Mouse (Mus musculus): ENCODE measurements around the gene Ccdc138. TPM values are rescaled to one million over a fixed set of nuclear protein-coding genes. Genes with fewer than 3 reads are reported as not detected.

The Ccdc138 gene
- total RNA-seq, 1 experiment, result 6.6 TPM

DNA sequence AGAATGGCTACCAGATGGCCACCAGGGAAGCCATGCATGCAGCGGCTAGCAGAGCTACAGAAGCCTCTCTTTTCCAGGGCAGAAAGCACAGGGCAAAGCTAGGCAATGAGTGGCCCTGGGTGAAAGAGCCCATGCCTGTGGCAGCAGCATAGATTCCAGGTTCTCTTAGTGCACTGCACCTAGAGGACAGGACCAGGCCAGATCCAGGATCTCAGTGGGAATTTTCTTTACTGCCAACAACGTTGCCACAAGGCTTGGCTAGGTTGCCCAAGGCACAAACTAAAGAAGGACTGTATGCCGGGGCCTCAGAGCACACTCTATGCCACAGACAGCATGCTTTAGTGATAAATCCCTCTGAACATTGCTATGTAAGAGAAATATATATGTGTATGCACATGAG, 108.6 kb downstream of the Ccdc138 start:
- no peak overlapping the region for H3K4me3 ChIP-seq (ENCODE audit: insufficient read depth in 1 of 2, low read depth in 1 of 2, low read length in 2 of 2, poor library complexity in 1 of 2, severe bottlenecking in 1 of 2)
- in situ Hi-C loops (cut with MboI; ENCODE audit: low sequenced_read_pairs in 2 of 2, unreplicated experiment in 2 of 2), result no loop called here
- DNase-seq (ENCODE audit: low read depth, low spot score), result no peak
- H3K9ac ChIP-seq (ENCODE audit: insufficient read depth, low read depth, low read length, poor library complexity, severe bottlenecking), result no peak overlapping the region
- no peak overlapping the region for H3K27ac ChIP-seq (ENCODE audit: insufficient read depth, low read depth, low read length, poor library complexity, severe bottlenecking)
- H3K9me3 ChIP-seq (ENCODE audit: control insufficient read depth, insufficient read depth, low read depth, low read length), result no peaks in the 10 kb centered on the region
- H3K36me3 ChIP-seq (ENCODE audit: control insufficient read depth, insufficient read depth, low read length, poor library complexity, severe bottlenecking), result no peaks in the 10 kb centered on the region
- H3K4me1 ChIP-seq (ENCODE audit: control insufficient read depth in 2 of 2, insufficient read depth in 2 of 2, low read length in 2 of 2, poor library complexity in 1 of 2), result peaks cover 0 to 7% of the 10 kb centered on the region in 2 experiments; a peak in 1 of 4 replicates
- TF ChIP-seq MAFK (IDR thresholded peaks at IDR 0.05; ENCODE audit: insufficient read depth, low read depth, low read length) (no peak), ZNF384 (IDR thresholded peaks at IDR 0.05; ENCODE audit: low read depth, low read length) (no peak), HCFC1 (IDR thresholded peaks at IDR 0.05; ENCODE audit: borderline replicate concordance, insufficient read depth, low read length) (no peak), ZC3H11A (IDR thresholded peaks at IDR 0.05; ENCODE audit: borderline replicate concordance, low read depth, low read length) (no peak), CHD2 (IDR thresholded peaks at IDR 0.05; ENCODE audit: low read depth, low read length) (no peak)

DNA sequence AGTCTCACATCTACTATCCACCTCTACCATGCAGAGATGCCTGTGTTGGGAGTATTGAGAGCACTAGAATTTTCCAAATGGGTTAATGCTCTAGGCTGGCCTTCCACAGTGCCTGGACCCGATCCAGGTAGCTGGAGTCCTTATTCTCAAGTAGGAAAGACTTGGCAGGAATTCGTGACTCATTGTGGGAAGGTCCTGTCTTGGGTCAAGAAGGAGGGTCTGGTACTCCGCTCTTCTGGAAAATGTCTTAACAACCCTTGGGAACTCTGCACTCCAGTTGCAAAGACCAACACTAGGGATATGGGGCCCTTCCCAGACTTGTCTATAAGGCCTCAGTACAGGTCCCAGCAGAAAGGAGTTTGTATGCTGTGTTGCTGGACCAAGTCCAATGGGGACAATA, 111.1 kb downstream of the Ccdc138 start:
- Histone ChIP-seq H3K27ac (ENCODE audit: insufficient read depth, low read depth, low read length, poor library complexity, severe bottlenecking) (no peak overlapping the region), H3K9me3 (ENCODE audit: control insufficient read depth, insufficient read depth, low read depth, low read length) (no peaks in the 10 kb centered on the region), H3K4me1 (ENCODE audit: control insufficient read depth in 2 of 2, insufficient read depth in 2 of 2, low read length in 2 of 2, poor library complexity in 1 of 2) (no peaks in the 10 kb centered on the region), H3K4me3 (ENCODE audit: insufficient read depth in 1 of 2, low read depth in 1 of 2, low read length in 2 of 2, poor library complexity in 1 of 2, severe bottlenecking in 1 of 2) (no peak overlapping the region), H3K9ac (ENCODE audit: insufficient read depth, low read depth, low read length, poor library complexity, severe bottlenecking) (no peak overlapping the region), H3K36me3 (ENCODE audit: control insufficient read depth, insufficient read depth, low read length, poor library complexity, severe bottlenecking) (no peaks in the 10 kb centered on the region)
- DNase-seq (ENCODE audit: low read depth, low spot score), result no peak
- TF ChIP-seq HCFC1 (IDR thresholded peaks at IDR 0.05; ENCODE audit: borderline replicate concordance, insufficient read depth, low read length) (no peak), CHD2 (IDR thresholded peaks at IDR 0.05; ENCODE audit: low read depth, low read length) (no peak), ZNF384 (IDR thresholded peaks at IDR 0.05; ENCODE audit: low read depth, low read length) (no peak), MAFK (IDR thresholded peaks at IDR 0.05; ENCODE audit: insufficient read depth, low read depth, low read length) (no peak), ZC3H11A (IDR thresholded peaks at IDR 0.05; ENCODE audit: borderline replicate concordance, low read depth, low read length) (no peak)
- in situ Hi-C loops (cut with MboI; ENCODE audit: low sequenced_read_pairs in 2 of 2, unreplicated experiment in 2 of 2), result no loop called here

DNA sequence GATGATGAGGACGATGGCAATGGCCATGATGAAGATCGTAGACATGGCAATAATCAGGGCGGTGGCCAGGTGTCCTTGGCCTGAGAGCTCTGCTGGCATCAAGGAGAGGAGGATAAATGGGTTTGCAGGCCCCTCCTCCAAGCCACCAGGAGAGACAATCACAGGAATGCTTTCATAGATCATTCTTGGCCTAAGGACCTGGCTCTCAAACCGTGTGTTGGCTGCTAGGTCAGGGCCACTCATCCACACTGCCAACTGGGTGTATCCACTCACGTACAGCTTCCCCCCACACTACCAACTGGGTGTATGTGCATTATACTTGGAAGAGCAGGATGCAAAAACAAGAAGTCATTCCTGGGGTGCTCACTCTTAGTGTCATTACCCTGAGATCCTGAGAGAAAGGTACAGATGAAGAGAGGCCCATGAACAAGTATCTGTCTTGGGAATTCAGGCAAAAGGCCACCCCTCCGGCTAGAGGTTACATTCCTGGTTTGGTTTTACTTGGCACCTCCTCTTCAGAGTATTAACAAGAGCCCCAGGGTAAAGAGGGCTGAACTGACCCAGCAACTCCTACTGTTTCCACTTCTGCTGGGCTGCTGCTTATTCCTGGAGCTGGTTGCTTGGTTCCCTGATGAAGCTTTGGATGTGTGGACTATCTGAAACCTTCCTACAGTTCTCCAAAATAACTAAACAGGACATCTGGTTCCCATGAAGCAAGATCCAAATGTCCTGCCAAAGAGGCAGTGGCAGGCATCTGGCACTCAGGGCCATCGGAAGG, 112.9 kb downstream of the Ccdc138 start:
- in situ Hi-C loops (cut with MboI; ENCODE audit: low sequenced_read_pairs in 2 of 2, unreplicated experiment in 2 of 2), result no loop called here
- no peaks in the 10 kb centered on the region for H3K36me3 ChIP-seq (ENCODE audit: control insufficient read depth, insufficient read depth, low read length, poor library complexity, severe bottlenecking)
- no peak for DNase-seq (ENCODE audit: low read depth, low spot score)
- no peak overlapping the region for H3K27ac ChIP-seq (ENCODE audit: insufficient read depth, low read depth, low read length, poor library complexity, severe bottlenecking)
- no peak overlapping the region for H3K4me3 ChIP-seq (ENCODE audit: insufficient read depth in 1 of 2, low read depth in 1 of 2, low read length in 2 of 2, poor library complexity in 1 of 2, severe bottlenecking in 1 of 2)
- no peak overlapping the region for H3K9ac ChIP-seq (ENCODE audit: insufficient read depth, low read depth, low read length, poor library complexity, severe bottlenecking)
- no peaks in the 10 kb centered on the region for H3K4me1 ChIP-seq (ENCODE audit: control insufficient read depth in 2 of 2, insufficient read depth in 2 of 2, low read length in 2 of 2, poor library complexity in 1 of 2)
- H3K9me3 ChIP-seq (ENCODE audit: control insufficient read depth, insufficient read depth, low read depth, low read length), result no peaks in the 10 kb centered on the region
- TF ChIP-seq ZNF384 (IDR thresholded peaks at IDR 0.05; ENCODE audit: low read depth, low read length) (no peak), MAFK (IDR thresholded peaks at IDR 0.05; ENCODE audit: insufficient read depth, low read depth, low read length) (no peak), CHD2 (IDR thresholded peaks at IDR 0.05; ENCODE audit: low read depth, low read length) (no peak), HCFC1 (IDR thresholded peaks at IDR 0.05; ENCODE audit: borderline replicate concordance, insufficient read depth, low read length) (no peak), ZC3H11A (IDR thresholded peaks at IDR 0.05; ENCODE audit: borderline replicate concordance, low read depth, low read length) (no peak)

- in situ Hi-C loops (cut with MboI; ENCODE audit: low sequenced_read_pairs in 2 of 2, unreplicated experiment in 2 of 2), result no loop called here
- DNase-seq (ENCODE audit: low read depth, low spot score), result no peak
- no peak for TF ChIP-seq CHD2 (IDR thresholded peaks at IDR 0.05; ENCODE audit: low read depth, low read length)
- TF ChIP-seq ZNF384 (IDR thresholded peaks at IDR 0.05; ENCODE audit: low read depth, low read length), result no peak
- no peak for TF ChIP-seq HCFC1 (IDR thresholded peaks at IDR 0.05; ENCODE audit: borderline replicate concordance, insufficient read depth, low read length)
- no peak for TF ChIP-seq ZC3H11A (IDR thresholded peaks at IDR 0.05; ENCODE audit: borderline replicate concordance, low read depth, low read length)
- TF ChIP-seq MAFK (IDR thresholded peaks at IDR 0.05; ENCODE audit: insufficient read depth, low read depth, low read length), result no peak
- Histone ChIP-seq H3K9ac (ENCODE audit: insufficient read depth, low read depth, low read length, poor library complexity, severe bottlenecking) (no peak overlapping the region), H3K36me3 (ENCODE audit: control insufficient read depth, insufficient read depth, low read length, poor library complexity, severe bottlenecking) (no peaks in the 10 kb centered on the region), H3K4me3 (ENCODE audit: insufficient read depth in 1 of 2, low read depth in 1 of 2, low read length in 2 of 2, poor library complexity in 1 of 2, severe bottlenecking in 1 of 2) (no peak overlapping the region), H3K9me3 (ENCODE audit: control insufficient read depth, insufficient read depth, low read depth, low read length) (no peaks in the 10 kb centered on the region), H3K27ac (ENCODE audit: insufficient read depth, low read depth, low read length, poor library complexity, severe bottlenecking) (no peak overlapping the region), H3K4me1 (ENCODE audit: control insufficient read depth in 2 of 2, insufficient read depth in 2 of 2, low read length in 2 of 2, poor library complexity in 1 of 2) (no peaks in the 10 kb centered on the region)
Observed at GRCm38 (mm10) chr10:58614601-58615000, 116.9 kb downstream of the Ccdc138 start.
